Mouse (Mus musculus): ENCODE results near the gene Wdr95. TPM values are rescaled to one million over a fixed set of nuclear protein-coding genes. Genes with fewer than 3 reads are reported as not detected.

Gene Wdr95
- polyA plus RNA-seq, 1 experiment from 2014 or later: 0.11 TPM

- ATAC-seq (replicated peaks; ENCODE audit: extremely low read depth, insufficient read depth, low FRiP score): no peak
- no peak overlapping the region for H3K9ac ChIP-seq (ENCODE audit: low read length)
- no peaks in the 10 kb centered on the region for H3K27me3 ChIP-seq (ENCODE audit: control insufficient read depth, insufficient read depth, low read length)
- H3K4me3 ChIP-seq (ENCODE audit: low read length): no peak overlapping the region
- WGBS: 83% methylated on average over 6 of the region's 6 CpGs
- H3K4me1 ChIP-seq (ENCODE audit: control insufficient read depth, insufficient read depth, low read length): no peaks in the 10 kb centered on the region
- H3K4me2 ChIP-seq (ENCODE audit: low read depth, low read length): no peak overlapping the region
- no peak overlapping the region for H3K27ac ChIP-seq (ENCODE audit: low read length)
- H3K9me3 ChIP-seq (replicated peaks; ENCODE audit: control insufficient read depth, low read length): no peaks in the 10 kb centered on the region
- peaks cover 55% of the 10 kb centered on the region for H3K36me3 ChIP-seq (ENCODE audit: control insufficient read depth, insufficient read depth)
Observed at GRCm38 (mm10) chr5:149617776-149618425, 89.4 kb downstream of the Wdr95 start.

GRCm38 (mm10) chr5:149622152-149622551 is 93.7 kb downstream of the Wdr95 start:
- no peaks in the 10 kb centered on the region for H3K4me1 ChIP-seq (ENCODE audit: control insufficient read depth, insufficient read depth, low read length)
- H3K9ac ChIP-seq (ENCODE audit: low read length): no peak overlapping the region
- no peaks in the 10 kb centered on the region for H3K9me3 ChIP-seq (replicated peaks; ENCODE audit: control insufficient read depth, low read length)
- H3K27me3 ChIP-seq (ENCODE audit: control insufficient read depth, insufficient read depth, low read length): no peaks in the 10 kb centered on the region
- H3K4me2 ChIP-seq (ENCODE audit: low read depth, low read length): no peak overlapping the region
- H3K27ac ChIP-seq (ENCODE audit: low read length): no peak overlapping the region
- H3K4me3 ChIP-seq (ENCODE audit: low read length): no peak overlapping the region
- no peak for ATAC-seq (replicated peaks; ENCODE audit: extremely low read depth, insufficient read depth, low FRiP score)
- WGBS: 74% methylated on average over 7 of the region's 7 CpGs
- peaks cover 69% of the 10 kb centered on the region for H3K36me3 ChIP-seq (ENCODE audit: control insufficient read depth, insufficient read depth)

GRCm38 (mm10) chr5:149622644-149623043 is 94.2 kb downstream of the Wdr95 start:
- 53% methylated on average over 6 of the region's 6 CpGs for WGBS
- Histone ChIP-seq H3K27me3 (ENCODE audit: control insufficient read depth, insufficient read depth, low read length) (no peaks in the 10 kb centered on the region), H3K9ac (ENCODE audit: low read length) (no peak overlapping the region), H3K4me2 (ENCODE audit: low read depth, low read length) (no peak overlapping the region), H3K9me3 (replicated peaks; ENCODE audit: control insufficient read depth, low read length) (no peaks in the 10 kb centered on the region), H3K4me1 (ENCODE audit: control insufficient read depth, insufficient read depth, low read length) (no peaks in the 10 kb centered on the region), H3K4me3 (ENCODE audit: low read length) (no peak overlapping the region), H3K27ac (ENCODE audit: low read length) (no peak overlapping the region), H3K36me3 (ENCODE audit: control insufficient read depth, insufficient read depth) (peaks cover 71% of the 10 kb centered on the region)
- no peak for ATAC-seq (replicated peaks; ENCODE audit: extremely low read depth, insufficient read depth, low FRiP score)

- H3K36me3 ChIP-seq (ENCODE audit: control insufficient read depth, insufficient read depth): peaks cover 63% of the 10 kb centered on the region
- H3K9ac ChIP-seq (ENCODE audit: low read length): no peak overlapping the region
- H3K4me3 ChIP-seq (ENCODE audit: low read length): no peak overlapping the region
- 60% methylated on average over 8 of the region's 8 CpGs for whole genome bisulfite sequencing
- H3K27me3 ChIP-seq (ENCODE audit: control insufficient read depth, insufficient read depth, low read length): no peaks in the 10 kb centered on the region
- no peak overlapping the region for H3K27ac ChIP-seq (ENCODE audit: low read length)
- no peak for ATAC-seq (replicated peaks; ENCODE audit: extremely low read depth, insufficient read depth, low FRiP score)
- no peaks in the 10 kb centered on the region for H3K4me1 ChIP-seq (ENCODE audit: control insufficient read depth, insufficient read depth, low read length)
- no peak overlapping the region for H3K4me2 ChIP-seq (ENCODE audit: low read depth, low read length)
- no peaks in the 10 kb centered on the region for H3K9me3 ChIP-seq (replicated peaks; ENCODE audit: control insufficient read depth, low read length)
Observed at GRCm38 (mm10) chr5:149623815-149624675, 95.6 kb downstream of the Wdr95 start.

- no peaks in the 10 kb centered on the region for H3K4me1 ChIP-seq (ENCODE audit: control insufficient read depth, insufficient read depth, low read length)
- H3K4me2 ChIP-seq (ENCODE audit: low read depth, low read length): no peak overlapping the region
- no peak overlapping the region for H3K4me3 ChIP-seq (ENCODE audit: low read length)
- H3K27me3 ChIP-seq (ENCODE audit: control insufficient read depth, insufficient read depth, low read length): no peaks in the 10 kb centered on the region
- H3K9me3 ChIP-seq (replicated peaks; ENCODE audit: control insufficient read depth, low read length): no peaks in the 10 kb centered on the region
- no peak overlapping the region for H3K27ac ChIP-seq (ENCODE audit: low read length)
- no peak for ATAC-seq (replicated peaks; ENCODE audit: extremely low read depth, insufficient read depth, low FRiP score)
- WGBS: 70% methylated on average over 3 of the region's 3 CpGs
- peaks cover 60% of the 10 kb centered on the region for H3K36me3 ChIP-seq (ENCODE audit: control insufficient read depth, insufficient read depth)
- no peak overlapping the region for H3K9ac ChIP-seq (ENCODE audit: low read length)
Observed at GRCm38 (mm10) chr5:149625547-149625946, 97.1 kb downstream of the Wdr95 start.

- 65% methylated on average over 11 of the region's 11 CpGs for WGBS
- ATAC-seq (replicated peaks; ENCODE audit: extremely low read depth, insufficient read depth, low FRiP score): no peak
- H3K27ac ChIP-seq (ENCODE audit: low read length): no peak overlapping the region
- H3K27me3 ChIP-seq (ENCODE audit: control insufficient read depth, insufficient read depth, low read length): no peaks in the 10 kb centered on the region
- peaks cover 13% of the 10 kb centered on the region for H3K4me1 ChIP-seq (ENCODE audit: control insufficient read depth, insufficient read depth, low read length)
- peaks cover 17% of the 10 kb centered on the region for H3K36me3 ChIP-seq (ENCODE audit: control insufficient read depth, insufficient read depth)
- H3K4me3 ChIP-seq (ENCODE audit: low read length): peak overlapping the region; percentile 81
- H3K9me3 ChIP-seq (replicated peaks; ENCODE audit: control insufficient read depth, low read length): no peaks in the 10 kb centered on the region
- peak overlapping the region; percentile 80 for H3K9ac ChIP-seq (ENCODE audit: low read length)
- peak overlapping the region; percentile 90 for H3K4me2 ChIP-seq (ENCODE audit: low read depth, low read length)
Observed at GRCm38 (mm10) chr5:149634409-149635035, 106.0 kb downstream of the Wdr95 start.

GRCm38 (mm10) chr5:149635556-149635955 is 107.1 kb downstream of the Wdr95 start:
- no peaks in the 10 kb centered on the region for H3K9me3 ChIP-seq (replicated peaks; ENCODE audit: control insufficient read depth, low read length)
- peaks cover 12% of the 10 kb centered on the region for H3K36me3 ChIP-seq (ENCODE audit: control insufficient read depth, insufficient read depth)
- H3K9ac ChIP-seq (ENCODE audit: low read length): peak overlapping the region; percentile 80
- H3K4me1 ChIP-seq (ENCODE audit: control insufficient read depth, insufficient read depth, low read length): peaks cover 13% of the 10 kb centered on the region
- H3K4me2 ChIP-seq (ENCODE audit: low read depth, low read length): peak overlapping the region; percentile 90
- H3K27me3 ChIP-seq (ENCODE audit: control insufficient read depth, insufficient read depth, low read length): no peaks in the 10 kb centered on the region
- 1% methylated on average over 24 of the region's 24 CpGs for WGBS
- peak overlapping the region; percentile 75 for H3K27ac ChIP-seq (ENCODE audit: low read length)
- peak overlapping the region; percentile 81 for H3K4me3 ChIP-seq (ENCODE audit: low read length)
- ATAC-seq (replicated peaks; ENCODE audit: extremely low read depth, insufficient read depth, low FRiP score): 0 out of 2 replicates have a peak, but pooled peaks have one; percentile 1

GRCm38 (mm10) chr5:149636075-149636920 is 107.8 kb downstream of the Wdr95 start, which contains the start of gene Hsph1:
Gene Hsph1 (minus strand): TSS chr5:149636376.
- ATAC-seq (replicated peaks; ENCODE audit: extremely low read depth, insufficient read depth, low FRiP score): peak; percentile 98
- peak within 1 kb of the TSS; percentile 90 for H3K4me2 ChIP-seq (ENCODE audit: low read depth, low read length)
- WGBS: under 1% methylated on average over 60 of the region's 60 CpGs

More at GRCm38 (mm10) chr5:149636075-149636920, 107.8 kb downstream of the Wdr95 start, which contains the start of gene Hsph1:
- peak within 1 kb of the TSS; percentile 81 for H3K4me3 ChIP-seq (ENCODE audit: low read length)
- H3K9ac ChIP-seq (ENCODE audit: low read length): peak within 1 kb of the TSS; percentile 80
- peaks cover 5% of the 10 kb centered on the region for H3K36me3 ChIP-seq (ENCODE audit: control insufficient read depth, insufficient read depth)
- peak within 1 kb of the TSS; percentile 75 for H3K27ac ChIP-seq (ENCODE audit: low read length)
- H3K4me1 ChIP-seq (ENCODE audit: control insufficient read depth, insufficient read depth, low read length): peaks cover 13% of the 10 kb centered on the region
- no peaks in the 10 kb centered on the region for H3K9me3 ChIP-seq (replicated peaks; ENCODE audit: control insufficient read depth, low read length)
- no peaks in the 10 kb centered on the region for H3K27me3 ChIP-seq (ENCODE audit: control insufficient read depth, insufficient read depth, low read length)
